ENCODE assay signal across 9 mouse cellular contexts in the genomic region with DNA sequence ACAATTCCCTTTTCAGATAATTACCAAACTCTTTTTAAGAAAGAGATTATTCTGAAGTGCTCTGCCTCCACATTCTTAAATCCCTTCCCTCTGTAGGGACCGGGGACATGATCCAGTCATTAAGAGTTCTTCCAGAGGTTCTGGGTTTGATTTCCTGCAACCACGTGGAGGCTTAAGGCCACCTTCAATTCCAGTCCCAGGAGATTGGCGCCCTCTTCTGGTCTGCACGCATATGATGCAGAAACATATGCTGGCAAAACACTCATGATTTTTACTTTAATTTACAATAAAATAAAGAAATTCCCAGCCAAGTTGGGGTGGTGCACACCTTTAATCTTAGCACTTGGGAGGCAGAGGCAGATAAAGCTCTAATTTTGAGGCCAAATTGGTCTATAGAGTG. TPM values are rescaled to one million over a fixed set of nuclear protein-coding genes. Genes with fewer than 3 reads are reported as not detected.
DNase-seq lines count a peak whose midpoint lies in the region; ATAC-seq lines count a peak whose summit lies in the region.
"Had no signal": no experiment of that assay in that cellular context is flagged by ENCODE, and none has a peak within 500 bp of the region (broad histone marks: within the 10 kb centered on the region; RNA-seq: fewer than 3 reads in every experiment).

No protein-coding gene starts in this region.

- peak; percentile 44 for DNase-seq in hindbrain, embryonic 14.5 days (ENCODE audit: low spot score)
- DNase-seq in 416B (ENCODE audit: low read depth) = peak; percentile 79
- peak; percentile 73 for DNase-seq in MN1 (ENCODE audit: low spot score)
- peak; percentile 34 for DNase-seq in cerebellum, adult 9-10 months
- peak; percentile 68 to 79 for DNase-seq in kidney, postnatal 25 days
- peak; percentile 41 for DNase-seq in retina, adult 2 months (ENCODE audit: low read depth, low spot score)

- H3K4me1 ChIP-seq in hindbrain, embryonic 14.5 days (replicated peaks; ENCODE audit: control insufficient read depth, insufficient read depth, low read length) = no peaks in the 10 kb centered on the region
- H3K4me1 ChIP-seq in hindbrain, embryonic 16.5 days (ENCODE audit: control insufficient read depth, insufficient read depth, low read depth, low read length) = no peaks in the 10 kb centered on the region
- H3K4me1 ChIP-seq: limb, embryonic 12.5 days had no signal

- H3K4me2 ChIP-seq in hindbrain, embryonic 14.5 days (replicated peaks) = no peak overlapping the region
- H3K4me2 ChIP-seq in hindbrain, embryonic 16.5 days (ENCODE audit: low read length) = no peak overlapping the region
- H3K4me2 ChIP-seq: limb, embryonic 12.5 days had no signal

- 3% methylated on average over 4 of the region's 4 CpGs for WGBS in hindbrain, embryonic 14.5 days
- WGBS in hindbrain, embryonic 16.5 days = 2% methylated on average over 4 of the region's 4 CpGs

- H3K9me3 ChIP-seq in hindbrain, embryonic 14.5 days (ENCODE audit: control insufficient read depth, low read length) = no peaks in the 10 kb centered on the region
- no peaks in the 10 kb centered on the region for H3K9me3 ChIP-seq in hindbrain, embryonic 16.5 days (ENCODE audit: control insufficient read depth, low read length)
- H3K9me3 ChIP-seq: limb, embryonic 12.5 days had no signal

- H3K27me3 ChIP-seq in hindbrain, embryonic 14.5 days (ENCODE audit: control insufficient read depth, insufficient read depth, low read length) = no peaks in the 10 kb centered on the region
- no peaks in the 10 kb centered on the region for H3K27me3 ChIP-seq in hindbrain, embryonic 16.5 days (replicated peaks; ENCODE audit: control insufficient read depth, insufficient read depth, low read length)
- H3K27me3 ChIP-seq: limb, embryonic 12.5 days had no signal

- ATAC-seq in hindbrain, embryonic 14.5 days (ENCODE audit: low FRiP score) = no peak
- no peak for ATAC-seq in hindbrain, embryonic 16.5 days
- ATAC-seq in frontal cortex, adult (ENCODE audit: low TSS enrichment) = no peak

- no peak overlapping the region for H3K9ac ChIP-seq in hindbrain, embryonic 14.5 days
- no peak overlapping the region for H3K9ac ChIP-seq in hindbrain, embryonic 16.5 days (ENCODE audit: low read depth, low read length)
- H3K9ac ChIP-seq: limb, embryonic 12.5 days had no signal

- H3K4me3 ChIP-seq in hindbrain, embryonic 14.5 days (replicated peaks; ENCODE audit: low read length) = no peak overlapping the region
- no peak overlapping the region for H3K4me3 ChIP-seq in hindbrain, embryonic 16.5 days (ENCODE audit: low read length)
- H3K4me3 ChIP-seq: limb, embryonic 12.5 days had no signal

- no peak overlapping the region for H3K27ac ChIP-seq in hindbrain, embryonic 14.5 days
- H3K27ac ChIP-seq in hindbrain, embryonic 16.5 days (ENCODE audit: low read depth, low read length) = no peak overlapping the region
- H3K27ac ChIP-seq: limb, embryonic 12.5 days had no signal

- no peaks in the 10 kb centered on the region for H3K36me3 ChIP-seq in hindbrain, embryonic 14.5 days (replicated peaks; ENCODE audit: control insufficient read depth, insufficient read depth)
- H3K36me3 ChIP-seq in hindbrain, embryonic 16.5 days (ENCODE audit: control insufficient read depth, insufficient read depth, low read length) = no peaks in the 10 kb centered on the region
- H3K36me3 ChIP-seq: limb, embryonic 12.5 days had no signal

RNA-seq across cellular contexts. Expression of a gene that starts 23.3 kb away (rescaled TPM):
- polyA plus RNA-seq in hindbrain, embryonic 14.5 days (2014; fragmentation: Nextera tagmentation; extraction: Ambion mirVana) = 22.5 and 22.9 TPM in 2 replicates
- 12.6 and 13.6 TPM in 2 replicates for polyA plus RNA-seq in hindbrain, embryonic 16.5 days (2015; fragmentation: Nextera tagmentation; extraction: Ambion mirVana)
